Mouse (Mus musculus): ENCODE measurements around the gene Fkbp2. TPM values are rescaled to one million over a fixed set of nuclear protein-coding genes. Genes with fewer than 3 reads are reported as not detected.

Gene Fkbp2
- 61.1 and 75.9 TPM in 2 replicates for polyA plus RNA-seq (2012; rRNA removed)

DNA sequence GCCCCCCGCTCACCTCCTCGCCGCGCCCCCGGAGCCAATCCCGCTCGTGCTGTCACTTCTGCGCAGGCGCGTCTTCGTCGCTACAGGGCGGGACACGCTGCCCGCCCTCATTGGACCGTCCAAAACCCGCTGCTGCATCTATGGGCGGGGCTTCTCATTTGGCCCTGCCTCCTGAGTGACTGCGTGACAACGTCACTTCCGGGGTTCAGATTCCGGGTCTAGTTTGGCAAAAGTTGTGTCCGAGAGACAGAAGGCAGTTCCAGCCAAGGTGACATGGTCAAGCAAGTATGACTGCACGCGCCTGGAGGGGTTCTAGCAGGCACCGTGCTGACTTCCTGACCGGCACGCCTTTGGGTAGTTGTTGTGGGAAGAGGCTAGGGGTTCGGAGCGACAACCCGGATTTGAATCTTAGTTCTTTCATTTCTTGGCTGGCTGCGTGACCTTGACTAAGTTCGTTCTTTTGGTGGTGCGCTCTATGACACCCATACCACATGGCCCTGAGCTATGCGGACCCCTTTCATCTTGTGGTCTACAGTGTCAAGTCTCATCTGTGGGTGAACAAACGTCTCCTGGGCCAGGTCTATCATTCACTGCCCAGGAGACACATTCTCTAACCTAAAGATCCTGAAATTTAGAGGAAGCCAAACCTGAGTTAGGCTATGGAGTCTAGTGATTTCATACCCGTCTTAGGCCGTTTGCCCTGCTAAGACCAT, at the start of gene Fkbp2:
TSS of gene Fkbp2 (minus strand) at position 121 of the 713 bp plus-strand sequence.

DNA sequence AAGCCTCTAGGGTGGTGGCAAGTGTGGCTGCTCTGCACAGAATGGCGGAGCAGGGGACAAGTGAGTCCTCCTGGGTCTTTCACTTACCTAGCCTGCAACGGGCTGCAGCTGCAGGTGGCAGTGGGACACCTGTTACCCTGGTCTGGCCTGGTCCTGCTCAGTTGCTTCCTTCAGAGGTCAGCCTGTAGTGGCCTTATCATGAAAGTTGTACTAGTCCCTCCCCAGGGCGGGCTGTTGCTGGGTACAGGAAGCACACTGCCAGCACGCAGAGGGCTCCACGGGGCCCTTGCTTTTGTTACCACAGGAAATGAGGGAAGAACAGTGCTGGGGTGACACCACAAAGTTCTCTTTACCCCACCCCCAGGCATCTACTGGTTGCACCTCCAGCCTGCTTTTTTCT, 38.9 kb upstream of the Fkbp2 start, which contains the start of gene Fermt3:
TSS of gene Fermt3 (minus strand) at position 279 of the 400 bp plus-strand sequence.

DNA sequence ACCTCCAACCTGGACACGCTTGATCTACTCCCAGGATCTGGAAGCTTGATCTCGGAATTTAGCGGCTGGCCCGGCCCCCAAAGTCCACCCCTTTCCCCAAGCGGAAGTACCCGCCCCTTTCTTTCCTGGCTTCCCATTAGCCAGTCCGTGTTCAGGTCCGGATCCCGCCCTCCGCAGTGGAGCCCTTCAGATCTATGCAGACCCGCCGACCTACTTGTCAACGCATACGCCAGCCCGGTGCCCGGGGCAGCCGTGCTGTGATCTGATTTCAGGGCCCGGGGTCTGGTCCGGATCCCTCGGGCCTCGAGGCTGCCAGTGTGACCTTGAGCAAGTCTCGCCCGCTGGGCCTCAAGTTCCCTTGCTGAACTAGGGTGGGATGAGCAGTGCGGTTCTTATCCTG, 15.7 kb upstream of the Fkbp2 start, which contains the start of the genes Nudt22 and Trpt1:
TSS of gene Nudt22 (minus strand) at position 112 of the 400 bp plus-strand sequence.
TSS of gene Trpt1 (plus strand) at position 126 of the 400 bp plus-strand sequence.

DNA sequence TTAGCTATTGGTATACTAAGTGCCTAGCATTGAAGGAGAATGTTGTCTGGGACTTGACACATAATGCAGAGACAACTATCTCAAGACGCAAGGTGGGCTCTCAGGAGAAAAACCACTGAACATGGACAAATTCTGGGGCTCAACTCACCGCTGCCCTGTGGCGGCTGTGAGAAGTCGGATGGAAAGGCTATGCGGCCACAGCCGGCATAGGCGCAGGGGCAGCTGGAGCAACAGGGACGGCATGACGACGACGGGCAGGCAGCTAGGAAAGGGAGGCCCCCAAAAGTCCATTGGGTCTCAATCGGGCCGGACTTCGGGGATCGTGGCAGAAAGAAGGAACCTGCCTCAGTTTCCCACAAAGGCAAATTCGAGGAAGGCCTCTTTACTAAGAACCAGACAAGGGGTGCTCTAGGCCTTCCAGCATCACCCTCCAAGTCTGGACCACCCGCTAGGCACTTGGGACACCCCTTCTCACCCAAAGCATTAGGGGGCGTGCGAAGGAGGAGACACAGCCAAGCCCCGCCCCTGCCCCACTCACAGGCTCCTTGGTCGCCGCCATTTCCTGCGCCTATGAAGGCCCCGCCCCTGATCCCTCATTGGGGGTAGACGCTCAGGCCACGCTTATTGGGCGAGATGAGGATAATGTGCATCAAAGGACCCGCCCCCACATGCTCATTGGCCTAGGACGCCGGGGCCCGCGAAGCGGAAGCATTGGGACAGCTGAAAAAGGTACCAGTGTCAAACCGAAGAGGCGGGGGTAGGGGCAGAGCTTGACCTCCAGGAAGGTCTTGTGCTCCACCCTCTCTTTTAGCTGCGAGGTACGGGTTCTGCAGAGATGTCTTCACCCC, 11.9 kb upstream of the Fkbp2 start, which contains the start of gene Dnajc4:
TSS of gene Dnajc4 (minus strand) at position 562 of the 848 bp plus-strand sequence.

DNA sequence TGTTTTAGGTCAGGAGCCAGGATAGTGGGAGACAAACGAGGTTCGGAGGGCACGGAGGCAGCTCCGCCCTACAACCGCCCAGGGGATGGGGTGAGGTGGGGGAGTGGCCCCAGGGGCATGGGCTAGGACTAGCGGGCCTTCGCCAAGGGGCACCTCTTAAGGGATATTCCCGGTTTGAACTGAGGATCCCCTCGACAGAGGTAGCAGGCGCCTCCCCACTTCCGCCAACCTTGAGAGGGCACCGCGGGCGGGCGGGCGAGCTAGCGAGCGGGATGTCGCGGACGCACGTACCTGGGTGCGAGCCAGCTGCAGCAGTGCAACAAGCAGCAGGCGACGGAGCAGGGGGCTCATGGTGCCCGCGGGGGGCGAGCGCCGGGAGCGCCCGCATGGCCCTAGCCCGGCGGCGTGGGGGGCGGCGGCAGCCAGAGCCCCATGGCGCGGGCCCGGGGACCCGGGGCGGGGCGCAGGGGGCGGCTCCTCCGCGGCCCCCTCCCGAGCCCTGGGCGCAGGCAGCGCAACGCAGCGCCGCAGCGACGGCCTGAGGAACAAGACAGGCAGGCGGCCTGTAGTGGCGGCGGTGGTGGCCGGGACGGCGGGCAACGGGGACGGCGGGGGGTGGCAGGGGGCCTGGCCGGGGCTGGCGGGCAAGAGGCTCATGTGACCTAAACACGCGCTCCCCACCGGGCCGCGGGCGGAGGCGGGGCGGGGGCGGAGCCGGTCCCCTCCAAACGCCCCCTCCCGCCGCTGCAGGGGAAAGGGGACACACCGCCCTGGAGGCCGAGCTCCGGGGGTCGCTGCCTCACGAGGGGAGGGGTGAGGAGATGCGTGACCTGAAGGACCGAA, 7.0 kb upstream of the Fkbp2 start, which contains the start of gene Vegfb:
TSS of gene Vegfb (minus strand) at position 591 of the 843 bp plus-strand sequence.

DNA sequence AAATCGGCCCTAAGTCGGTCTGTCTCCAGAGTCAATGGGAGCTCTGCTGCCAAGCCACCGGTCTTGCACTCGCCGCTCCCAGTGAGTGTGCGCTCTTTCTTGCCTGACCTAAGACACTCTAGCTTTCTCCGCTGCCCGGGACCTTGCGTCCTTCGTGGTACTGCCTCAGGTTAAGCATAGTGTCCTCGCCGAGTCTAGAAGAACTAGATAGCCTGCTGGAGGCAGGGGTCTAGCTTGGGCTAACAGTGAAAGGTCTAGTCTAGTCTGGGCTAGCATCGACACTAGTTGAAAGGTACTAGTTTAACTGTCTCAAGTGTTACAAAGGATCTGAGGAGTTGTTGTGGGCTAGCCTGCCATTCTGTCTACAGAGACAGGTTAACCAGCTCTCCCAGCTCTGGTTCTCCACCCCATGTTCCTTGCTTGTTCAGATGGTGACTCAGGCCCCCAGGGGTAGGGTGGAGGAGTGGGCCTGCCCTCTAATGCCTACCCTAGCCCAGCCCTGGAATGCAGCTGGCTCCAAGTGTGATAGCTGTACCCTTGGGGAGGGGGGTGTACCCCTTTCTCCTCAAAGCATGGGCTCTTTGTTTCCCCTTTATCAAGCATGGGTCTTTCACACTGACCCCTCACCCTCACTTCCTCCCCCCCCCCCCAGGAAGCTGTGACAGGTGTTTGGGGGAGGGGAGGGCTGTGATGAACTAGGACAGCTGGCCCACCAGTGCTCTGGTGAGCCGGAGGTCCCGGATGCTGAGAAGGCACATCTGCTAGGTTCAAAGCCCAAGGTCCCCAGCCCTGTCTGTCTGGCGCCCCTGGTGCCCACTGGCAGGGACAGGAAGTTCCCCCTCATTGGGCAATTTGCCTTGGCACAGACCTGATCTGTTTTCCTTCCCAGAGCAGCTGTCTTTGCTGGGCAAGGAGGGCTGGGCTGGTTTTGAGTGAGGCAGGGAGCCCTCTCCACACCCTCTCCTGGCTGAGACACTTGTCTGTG, 4.5 kb downstream of the Fkbp2 start, which contains the start of gene Plcb3:
TSS of gene Plcb3 (minus strand) at position 934 of the 985 bp plus-strand sequence.

DNA sequence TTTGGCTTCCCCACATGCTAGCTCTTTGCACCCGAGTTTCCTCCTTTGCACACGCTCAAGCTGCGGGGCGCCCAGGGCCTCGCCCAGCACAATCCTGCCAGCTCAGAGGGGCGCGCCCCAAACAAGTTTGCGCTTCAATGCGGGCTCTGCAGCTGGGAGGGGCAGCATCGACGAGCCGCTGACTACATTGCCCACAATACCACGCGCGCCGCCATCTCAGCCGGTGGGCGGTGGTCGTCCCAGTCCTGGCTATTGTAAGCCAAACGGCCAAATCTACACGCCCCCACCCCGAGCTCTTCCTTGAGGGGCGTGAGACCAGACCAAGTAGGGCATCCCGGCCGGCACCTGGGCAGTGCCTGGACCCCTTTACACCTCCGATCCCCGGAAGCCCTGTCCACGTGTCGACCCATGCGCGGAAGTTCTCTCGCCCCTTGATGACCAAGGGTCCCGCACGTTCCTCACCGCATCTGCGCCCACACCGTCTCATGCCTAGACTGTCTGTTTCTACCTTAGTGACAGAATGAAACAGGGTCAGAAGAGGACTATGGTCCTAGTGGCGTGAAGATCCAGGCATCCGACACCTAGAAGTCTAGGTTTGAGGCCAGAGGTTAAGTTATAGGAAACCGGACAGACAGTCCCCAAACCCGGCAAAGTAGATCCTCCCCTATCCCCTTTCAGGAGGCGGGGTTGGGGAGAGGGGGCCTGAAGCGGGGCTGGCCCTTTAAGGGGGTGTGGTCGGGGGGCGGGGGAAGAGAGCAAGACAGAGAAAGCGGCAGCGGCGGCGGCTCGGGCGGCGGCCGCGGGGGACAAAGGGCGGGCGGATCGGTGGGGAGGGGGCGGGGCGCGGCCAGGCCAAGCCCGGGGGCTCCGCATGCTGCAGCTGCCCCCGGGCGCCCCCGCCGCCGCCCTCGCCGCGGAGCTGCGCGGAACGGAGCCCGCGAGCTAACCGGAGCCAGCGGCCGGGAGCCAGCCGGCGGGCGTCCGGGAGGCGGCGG, 5.8 kb downstream of the Fkbp2 start, which contains the start of gene Ppp1r14b:
TSS of gene Ppp1r14b (plus strand) at position 758 of the 995 bp plus-strand sequence.

DNA sequence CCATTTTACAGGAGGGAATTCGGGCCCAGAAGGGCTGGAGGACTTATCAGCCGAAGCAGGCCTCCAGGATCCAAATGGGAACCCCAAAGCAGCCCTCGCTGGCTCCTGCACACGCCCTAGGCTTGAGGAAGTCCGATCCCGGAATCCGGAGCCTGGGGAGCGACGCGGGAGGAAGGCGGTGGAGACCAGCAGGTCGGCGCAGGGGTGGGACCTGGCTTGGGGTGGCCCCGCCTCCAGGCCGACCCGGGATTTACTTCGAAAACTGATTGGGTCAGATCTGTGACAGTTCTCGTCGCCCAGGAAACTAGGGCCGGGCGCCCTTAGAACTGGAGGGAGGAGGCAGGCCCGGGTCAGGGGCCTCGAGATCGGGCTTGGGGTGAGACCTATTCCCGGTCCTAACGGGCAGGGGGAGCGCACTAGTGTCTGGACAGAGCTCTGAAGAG, 38.0 kb downstream of the Fkbp2 start, which contains the start of gene Gpr137:
TSS of gene Gpr137 (minus strand) at position 232 of the 443 bp plus-strand sequence.

DNA sequence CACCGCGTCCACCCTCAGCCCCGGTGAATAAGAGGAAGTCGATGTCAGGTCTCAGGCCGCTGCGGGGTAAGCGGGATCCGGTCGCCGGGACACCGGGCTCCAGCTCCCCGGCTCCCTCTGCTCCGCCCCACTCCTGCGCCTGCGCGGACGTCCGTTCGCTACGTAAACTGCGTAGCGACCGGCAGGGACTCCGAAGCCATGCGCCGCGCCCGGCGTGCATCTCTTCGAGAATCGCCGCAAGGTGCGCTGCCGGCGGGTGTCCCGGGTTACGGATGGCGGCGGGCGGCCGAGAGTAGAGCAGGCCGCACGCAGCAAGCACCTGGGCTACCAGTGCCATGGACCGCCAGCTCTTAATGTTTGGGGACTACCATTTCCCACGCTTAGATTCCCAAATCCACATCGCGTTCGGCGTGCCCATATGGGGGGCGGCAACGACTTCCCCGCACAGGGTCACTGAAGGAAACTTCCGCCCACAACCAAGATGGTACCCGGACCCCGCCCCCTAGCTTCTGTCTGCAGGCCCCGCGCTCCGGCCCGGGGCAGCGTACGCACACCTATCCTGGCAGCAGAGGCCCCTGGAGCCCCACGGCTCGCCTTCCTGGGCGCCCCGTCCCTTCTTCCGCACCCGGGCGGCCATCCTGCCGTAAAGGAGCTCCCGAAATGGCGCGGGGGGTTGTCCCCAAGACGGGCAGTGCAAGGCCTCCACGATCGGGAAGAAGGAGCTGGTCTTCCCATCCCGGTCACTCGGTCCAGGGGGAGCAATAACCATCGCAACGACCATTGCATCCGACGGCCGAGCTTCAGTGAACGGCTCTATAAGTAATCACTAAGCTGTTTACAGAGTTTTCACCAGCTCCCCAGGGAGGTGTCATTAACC, 38.7 kb downstream of the Fkbp2 start, which contains the start of gene Bad:
TSS of gene Bad (plus strand) at position 490 of the 877 bp plus-strand sequence.

DNA sequence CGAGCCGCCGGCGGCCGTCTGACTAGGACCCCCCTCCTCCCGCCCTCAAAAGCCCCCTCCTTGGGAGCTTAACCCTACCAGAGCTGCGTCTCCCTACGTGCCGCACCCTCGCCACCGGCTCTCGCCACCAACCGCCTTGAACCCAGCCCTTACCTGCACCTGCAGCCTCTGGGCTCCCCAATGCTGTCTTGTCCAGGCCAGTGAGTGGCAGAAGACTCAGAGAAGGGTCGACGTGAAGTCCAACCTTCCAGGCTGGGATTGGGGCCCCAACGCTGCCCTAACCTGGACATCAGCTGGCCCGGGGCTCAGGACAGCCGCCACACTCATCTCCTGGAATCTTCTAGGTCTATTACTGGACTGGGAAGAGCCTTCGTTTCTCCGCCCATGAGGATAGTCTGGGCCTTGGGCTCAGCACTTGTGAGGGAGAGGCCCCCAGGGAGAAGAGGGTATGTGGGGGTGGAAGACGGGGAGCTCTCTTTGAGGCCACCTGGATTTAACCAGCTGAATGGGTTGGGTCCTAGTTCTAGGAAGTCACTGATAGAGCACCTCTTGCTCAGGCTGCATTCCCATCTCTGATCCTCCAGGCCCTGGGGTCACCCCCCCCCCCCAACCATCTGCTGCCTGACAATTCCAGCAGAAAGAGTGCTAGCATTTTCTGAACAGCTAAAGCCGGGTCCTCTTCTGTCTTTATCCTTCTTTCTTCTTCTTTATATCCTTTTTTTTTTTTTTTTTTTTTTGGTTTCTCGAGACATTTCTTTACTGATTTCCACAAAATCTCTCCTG, 45.9 kb downstream of the Fkbp2 start, which contains the start of gene Kcnk4:
TSS of gene Kcnk4 (minus strand) at position 321 of the 783 bp plus-strand sequence.

Other genes starting within 250 kb of the Fkbp2 start
- gene Rps6ka4, start 139.9 kb downstream of the Fkbp2 start, polyA plus RNA-seq (2012; rRNA removed), result 5.8 and 10.8 TPM in 2 replicates
- gene Ccdc88b, start 122.3 kb downstream of the Fkbp2 start, polyA plus RNA-seq (2012; rRNA removed), result 1.2 and 1.5 TPM in 2 replicates
- gene Trmt112, start 70.8 kb downstream of the Fkbp2 start, polyA plus RNA-seq (2012; rRNA removed), result 154 and 159 TPM in 2 replicates
- 175 and 190 TPM in 2 replicates for gene Prdx5, start 70.4 kb downstream of the Fkbp2 start, polyA plus RNA-seq (2012; rRNA removed)
- 32.1 and 36.0 TPM in 2 replicates for gene Esrra, start 58.7 kb downstream of the Fkbp2 start, polyA plus RNA-seq (2012; rRNA removed)
- gene Catsperz, start 55.1 kb downstream of the Fkbp2 start, polyA plus RNA-seq (2012; rRNA removed), result 1.3 and 2.5 TPM in 2 replicates
- gene Kcnk4, start 46.0 kb downstream of the Fkbp2 start, polyA plus RNA-seq (2012; rRNA removed), result 1.2 and 1.7 TPM in 2 replicates
- gene Bad, start 38.6 kb downstream of the Fkbp2 start, polyA plus RNA-seq (2012; rRNA removed), result 66.9 and 72.7 TPM in 2 replicates
- 68.1 and 72.4 TPM in 2 replicates for gene Gpr137, start 38.0 kb downstream of the Fkbp2 start, polyA plus RNA-seq (2012; rRNA removed)
- gene Ppp1r14b, start 5.5 kb downstream of the Fkbp2 start, polyA plus RNA-seq (2012; rRNA removed), result 339 and 374 TPM in 2 replicates
- gene Plcb3, start 4.0 kb downstream of the Fkbp2 start, polyA plus RNA-seq (2012; rRNA removed), result 26.2 and 38.2 TPM in 2 replicates
- gene Vegfb, start 7.2 kb upstream of the Fkbp2 start, polyA plus RNA-seq (2012; rRNA removed), result 30.0 and 38.5 TPM in 2 replicates
- gene Dnajc4, start 12.1 kb upstream of the Fkbp2 start, polyA plus RNA-seq (2012; rRNA removed), result 30.4 and 31.6 TPM in 2 replicates
- 16.0 and 16.1 TPM in 2 replicates for gene Nudt22, start 15.6 kb upstream of the Fkbp2 start, polyA plus RNA-seq (2012; rRNA removed)
- 16.4 and 18.5 TPM in 2 replicates for gene Trpt1, start 15.6 kb upstream of the Fkbp2 start, polyA plus RNA-seq (2012; rRNA removed)
- gene Fermt3, start 39.0 kb upstream of the Fkbp2 start, polyA plus RNA-seq (2012; rRNA removed), result 5.4 and 5.5 TPM in 2 replicates
- gene Stip1, start 59.5 kb upstream of the Fkbp2 start, polyA plus RNA-seq (2012; rRNA removed), result 177 and 196 TPM in 2 replicates
- 5.6 and 9.3 TPM in 2 replicates for gene Macrod1, start 76.3 kb upstream of the Fkbp2 start, polyA plus RNA-seq (2012; rRNA removed)
- gene Flrt1, start 125.2 kb upstream of the Fkbp2 start, polyA plus RNA-seq (2012; rRNA removed), result 3.0 and 3.3 TPM in 2 replicates
- 162 and 172 TPM in 2 replicates for gene Otub1, start 225.8 kb upstream of the Fkbp2 start, polyA plus RNA-seq (2012; rRNA removed)
- 562 and 588 TPM in 2 replicates for gene Cox8a, start 237.1 kb upstream of the Fkbp2 start, polyA plus RNA-seq (2012; rRNA removed)

All from central nervous system, embryonic 14 days (tissue).